Mouse (Mus musculus): ENCODE data around the gene Spink8. TPM values are rescaled to one million over a fixed set of nuclear protein-coding genes. Genes with fewer than 3 reads are reported as not detected.

The Spink8 gene
- polyA plus RNA-seq, 1 experiment from 2014 or later, result not detected

DNA sequence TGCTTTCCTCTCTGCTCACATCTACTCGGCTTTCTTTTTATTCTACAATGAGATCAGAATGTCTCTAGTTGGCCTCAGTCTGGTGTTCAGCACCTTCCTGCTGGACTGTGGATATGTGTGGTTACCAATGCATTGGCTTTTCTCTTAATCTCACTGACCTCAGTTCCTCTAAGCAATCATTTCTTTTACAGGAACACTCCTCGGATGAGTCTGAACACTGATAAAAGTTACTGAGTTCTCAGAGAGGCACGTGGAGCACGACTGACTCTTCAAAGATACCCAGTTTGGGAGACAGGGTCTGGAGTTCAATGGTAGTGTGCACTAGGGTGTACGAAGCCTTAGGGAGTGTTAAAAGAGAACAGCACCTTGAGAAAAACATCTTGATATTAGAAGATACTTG lies 14.1 kb downstream of the Spink8 start:
- H3K27me3 ChIP-seq (ENCODE audit: low read depth, poor library complexity, severe bottlenecking), result no peaks in the 10 kb centered on the region
- no peak for DNase-seq (ENCODE audit: low spot score)
- peaks cover 21% of the 10 kb centered on the region for H3K36me3 ChIP-seq
- no peaks in the 10 kb centered on the region for H3K9me3 ChIP-seq (replicated peaks)
- 78% methylated on average over 5 of the region's 5 CpGs for WGBS
- no peaks in the 10 kb centered on the region for H3K4me1 ChIP-seq
- H3K4me3 ChIP-seq, result no peak overlapping the region
- H3K27ac ChIP-seq (replicated peaks), result no peak overlapping the region

DNA sequence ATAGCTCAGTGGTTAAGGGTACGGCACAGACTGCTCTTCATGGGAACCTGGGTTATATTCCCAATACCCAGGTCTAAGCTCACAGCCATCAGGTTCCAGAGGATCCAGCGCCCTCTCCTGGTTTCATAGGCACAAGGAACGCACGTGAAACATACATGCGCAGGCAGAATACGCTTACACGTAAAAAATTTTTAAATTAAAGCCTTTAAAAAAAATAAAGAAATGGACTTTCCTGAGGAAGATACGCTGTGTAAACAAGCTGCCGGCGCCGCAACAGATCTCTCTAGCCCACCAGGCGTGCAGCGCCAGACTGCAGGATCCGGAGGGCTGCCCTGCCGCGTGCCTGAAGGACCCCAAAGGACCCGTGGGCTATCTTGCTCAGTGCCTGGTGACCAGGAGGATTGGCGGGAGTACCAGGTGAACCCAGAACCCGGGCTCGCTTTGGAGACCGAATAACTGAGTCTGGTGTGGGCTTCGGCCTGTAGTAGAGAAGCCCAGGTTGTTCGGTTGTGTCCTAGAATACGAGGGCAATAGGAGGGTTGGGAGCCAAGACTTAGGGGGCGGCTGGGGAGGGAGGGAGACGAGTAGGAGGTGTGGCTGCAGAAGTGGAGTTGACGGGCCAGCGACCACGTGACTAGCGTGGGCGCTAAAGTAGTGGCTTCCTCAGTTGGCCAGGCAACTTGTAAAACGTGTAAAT lies 20.5 kb downstream of the Spink8 start, which contains the start of gene Nme6:
Nme6 (plus strand) TSS at position 359 of the 697 bp plus-strand sequence.
- H3K27me3 ChIP-seq (ENCODE audit: low read depth, poor library complexity, severe bottlenecking), result no peaks in the 10 kb centered on the region
- peak within 1 kb of the TSS; percentile 87 for H3K27ac ChIP-seq (replicated peaks)
- peak within 1 kb of the TSS; percentile 62 for H3K4me3 ChIP-seq
- under 1% methylated on average over 32 of the region's 32 CpGs for WGBS
- peaks cover 51% of the 10 kb centered on the region for H3K36me3 ChIP-seq
- H3K4me1 ChIP-seq, result peaks cover 15% of the 10 kb centered on the region
- peak; percentile 92 for DNase-seq (ENCODE audit: low spot score)
- no peaks in the 10 kb centered on the region for H3K9me3 ChIP-seq (replicated peaks)

DNA sequence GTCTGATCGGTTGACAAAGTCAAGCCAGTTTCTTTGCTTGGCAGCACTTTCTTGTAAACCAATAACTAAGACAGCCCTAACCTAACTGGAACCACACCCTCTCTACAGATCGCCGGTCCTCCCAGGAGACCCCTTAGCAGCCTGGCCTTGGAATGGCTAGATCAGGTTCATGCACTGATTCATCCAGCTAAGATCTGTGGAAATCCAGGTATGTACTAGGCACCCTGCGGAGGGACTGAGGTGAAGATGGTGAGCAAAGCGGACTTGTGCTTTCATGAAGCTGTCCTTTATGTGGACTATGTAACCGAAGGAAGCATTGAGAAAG lies 21.0 kb downstream of the Spink8 start:
- H3K27ac ChIP-seq (replicated peaks), result peak overlapping the region; percentile 87
- DNase-seq (ENCODE audit: low spot score), result no peak
- no peaks in the 10 kb centered on the region for H3K27me3 ChIP-seq (ENCODE audit: low read depth, poor library complexity, severe bottlenecking)
- peak overlapping the region; percentile 62 for H3K4me3 ChIP-seq
- WGBS, result 13% methylated on average over 6 of the region's 6 CpGs
- no peaks in the 10 kb centered on the region for H3K9me3 ChIP-seq (replicated peaks)
- peaks cover 56% of the 10 kb centered on the region for H3K36me3 ChIP-seq
- H3K4me1 ChIP-seq, result peaks cover 15% of the 10 kb centered on the region

DNA sequence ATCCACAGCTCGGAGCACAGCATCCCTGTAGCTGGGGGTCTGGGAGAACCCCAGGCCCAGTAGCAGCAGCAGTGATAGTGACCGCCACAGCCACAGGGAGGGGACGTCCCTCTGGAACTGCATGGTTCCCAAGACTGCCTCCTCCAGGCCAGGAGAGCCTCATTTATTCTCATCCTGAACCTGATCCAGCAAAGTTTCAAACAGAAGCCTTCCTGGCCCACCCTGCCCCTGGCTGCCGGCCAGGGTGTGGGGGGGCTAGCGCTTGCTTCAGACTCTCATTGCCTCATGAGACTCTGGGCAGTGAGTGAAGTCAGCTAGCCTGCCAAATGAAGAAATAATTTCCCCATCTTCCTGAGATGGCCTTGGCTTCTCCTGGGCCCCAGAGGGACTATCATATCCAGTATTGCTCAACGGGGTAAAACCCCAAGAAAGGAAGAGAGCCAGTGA lies 37.3 kb downstream of the Spink8 start, which contains the start of gene Camp:
Camp (minus strand) TSS at position 306 of the 447 bp plus-strand sequence.
- H3K4me1 ChIP-seq, result no peaks in the 10 kb centered on the region
- peaks cover 8% of the 10 kb centered on the region for H3K36me3 ChIP-seq
- 87% methylated on average over 6 of the region's 6 CpGs for WGBS
- no peaks in the 10 kb centered on the region for H3K27me3 ChIP-seq (ENCODE audit: low read depth, poor library complexity, severe bottlenecking)
- no peaks in the 10 kb centered on the region for H3K9me3 ChIP-seq (replicated peaks)
- no peak within 1 kb of the TSS for H3K4me3 ChIP-seq
- H3K27ac ChIP-seq (replicated peaks), result no peak within 1 kb of the TSS
- no peak for DNase-seq (ENCODE audit: low spot score)

DNA sequence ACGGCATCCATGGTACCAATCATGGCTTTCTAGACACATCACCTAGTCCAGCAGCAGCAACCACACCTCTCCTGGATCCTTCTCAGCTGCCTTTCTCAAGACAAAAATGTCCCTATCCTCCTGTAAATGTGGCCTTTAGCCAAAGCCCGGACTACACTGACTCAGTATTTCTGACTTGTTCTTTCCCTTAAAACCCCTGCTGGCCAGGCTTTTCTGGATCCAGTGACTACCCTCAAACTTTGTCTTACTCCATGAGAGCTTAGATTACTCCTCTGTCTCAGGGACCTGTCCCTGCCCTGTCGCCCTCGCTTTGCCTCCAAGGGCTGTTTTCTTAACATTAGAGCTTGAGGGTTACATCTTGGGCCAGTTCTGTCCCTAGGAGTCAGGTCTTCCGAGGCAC lies 38.0 kb downstream of the Spink8 start:
- 88% methylated on average over 5 of the region's 5 CpGs for WGBS
- H3K4me3 ChIP-seq, result no peak overlapping the region
- H3K4me1 ChIP-seq, result no peaks in the 10 kb centered on the region
- H3K36me3 ChIP-seq, result peaks cover 6% of the 10 kb centered on the region
- H3K27ac ChIP-seq (replicated peaks), result no peak overlapping the region
- no peaks in the 10 kb centered on the region for H3K9me3 ChIP-seq (replicated peaks)
- no peaks in the 10 kb centered on the region for H3K27me3 ChIP-seq (ENCODE audit: low read depth, poor library complexity, severe bottlenecking)
- no peak for DNase-seq (ENCODE audit: low spot score)

- WGBS, result 92% methylated on average over 2 of the region's 2 CpGs
- no peak overlapping the region for H3K4me3 ChIP-seq
- DNase-seq (ENCODE audit: low spot score), result no peak
- H3K4me1 ChIP-seq, result 0 out of 2 replicates have a peak, but pooled peaks cover 3% of the 10 kb centered on the region
- H3K9me3 ChIP-seq (replicated peaks), result no peaks in the 10 kb centered on the region
- no peaks in the 10 kb centered on the region for H3K36me3 ChIP-seq
- no peak overlapping the region for H3K27ac ChIP-seq (replicated peaks)
- no peaks in the 10 kb centered on the region for H3K27me3 ChIP-seq (ENCODE audit: low read depth, poor library complexity, severe bottlenecking)
Measured at GRCm38 (mm10) chr9:109854341-109854740, 42.3 kb downstream of the Spink8 start.

DNA sequence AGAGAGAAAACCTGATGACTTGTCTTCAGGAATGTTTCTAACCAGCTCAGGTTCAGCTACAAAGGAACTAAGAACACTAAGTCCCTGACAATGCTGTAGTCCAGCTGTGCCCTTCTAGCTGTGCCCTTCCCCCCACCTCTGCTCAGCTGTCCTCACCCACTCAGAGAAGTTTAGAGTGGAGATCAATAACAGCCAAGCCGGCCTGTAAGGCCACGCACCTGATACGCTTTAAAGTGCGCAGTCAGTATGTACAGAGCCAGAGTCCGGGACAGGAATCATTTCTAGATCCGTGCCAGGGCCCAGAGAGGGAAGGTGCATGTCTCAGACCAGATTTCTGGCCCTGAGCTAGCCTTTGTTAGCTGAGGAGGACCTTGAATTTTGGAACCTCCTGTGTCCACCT lies 43.9 kb downstream of the Spink8 start:
- no peaks in the 10 kb centered on the region for H3K27me3 ChIP-seq (ENCODE audit: low read depth, poor library complexity, severe bottlenecking)
- H3K4me1 ChIP-seq, result 0 out of 2 replicates have a peak, but pooled peaks cover 3% of the 10 kb centered on the region
- DNase-seq (ENCODE audit: low spot score), result no peak
- H3K9me3 ChIP-seq (replicated peaks), result no peaks in the 10 kb centered on the region
- no peak overlapping the region for H3K4me3 ChIP-seq
- 83% methylated on average over 6 of the region's 6 CpGs for WGBS
- H3K27ac ChIP-seq (replicated peaks), result no peak overlapping the region
- no peaks in the 10 kb centered on the region for H3K36me3 ChIP-seq

- Histone ChIP-seq H3K4me1 (no peaks in the 10 kb centered on the region), H3K27ac (replicated peaks) (no peak overlapping the region), H3K36me3 (no peaks in the 10 kb centered on the region), H3K27me3 (ENCODE audit: low read depth, poor library complexity, severe bottlenecking) (peaks cover 9% of the 10 kb centered on the region; the same call in 1 of the 2 replicates), H3K4me3 (0 out of 2 replicates have a peak overlapping the region, but pooled peaks have one; percentile 18), H3K9me3 (replicated peaks) (no peaks in the 10 kb centered on the region)
- DNase-seq (ENCODE audit: low spot score), result peak; percentile 84
- WGBS, result 22% methylated on average over 20 of the region's 20 CpGs
Measured at GRCm38 (mm10) chr9:109862397-109863044, 50.4 kb downstream of the Spink8 start.

DNA sequence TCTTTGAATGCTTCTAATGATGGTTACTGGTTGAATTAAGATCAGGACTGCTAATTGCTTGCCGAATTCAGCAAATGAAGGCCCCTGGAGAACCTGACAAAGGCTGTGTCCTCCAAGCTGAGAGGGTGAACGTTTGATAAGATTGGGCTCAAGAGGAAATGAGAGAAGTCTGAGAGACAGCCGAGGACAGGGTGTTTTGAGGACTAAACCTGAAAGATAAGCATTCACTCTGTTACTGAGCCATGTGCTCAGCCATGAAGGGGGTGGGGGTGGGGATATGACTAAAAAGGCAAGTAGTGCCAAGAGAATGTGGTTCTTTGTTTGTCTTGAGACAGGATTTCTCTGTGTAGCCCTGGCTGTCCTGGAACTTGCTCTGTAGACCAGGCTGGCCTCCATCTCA lies 51.0 kb downstream of the Spink8 start:
- Histone ChIP-seq H3K4me3 (no peak overlapping the region), H3K4me1 (no peaks in the 10 kb centered on the region), H3K9me3 (replicated peaks) (no peaks in the 10 kb centered on the region), H3K27ac (replicated peaks) (no peak overlapping the region), H3K27me3 (ENCODE audit: low read depth, poor library complexity, severe bottlenecking) (peaks cover 9% of the 10 kb centered on the region; the same call in 1 of the 2 replicates), H3K36me3 (no peaks in the 10 kb centered on the region)
- 70% methylated on average over 3 of the region's 3 CpGs for WGBS
- no peak for DNase-seq (ENCODE audit: low spot score)

- H3K36me3 ChIP-seq, result no peaks in the 10 kb centered on the region
- H3K9me3 ChIP-seq (replicated peaks), result no peaks in the 10 kb centered on the region
- no peak for DNase-seq (ENCODE audit: low spot score)
- no peak overlapping the region for H3K4me3 ChIP-seq
- H3K27me3 ChIP-seq (ENCODE audit: low read depth, poor library complexity, severe bottlenecking), result peaks cover 9% of the 10 kb centered on the region; the same call in 1 of the 2 replicates
- H3K4me1 ChIP-seq, result peaks cover 3% of the 10 kb centered on the region; the same call in 1 of the 2 replicates
- 70% methylated on average over 2 of the region's 2 CpGs for WGBS
- H3K27ac ChIP-seq (replicated peaks), result no peak overlapping the region
Measured at GRCm38 (mm10) chr9:109866218-109866617, 54.1 kb downstream of the Spink8 start.

DNA sequence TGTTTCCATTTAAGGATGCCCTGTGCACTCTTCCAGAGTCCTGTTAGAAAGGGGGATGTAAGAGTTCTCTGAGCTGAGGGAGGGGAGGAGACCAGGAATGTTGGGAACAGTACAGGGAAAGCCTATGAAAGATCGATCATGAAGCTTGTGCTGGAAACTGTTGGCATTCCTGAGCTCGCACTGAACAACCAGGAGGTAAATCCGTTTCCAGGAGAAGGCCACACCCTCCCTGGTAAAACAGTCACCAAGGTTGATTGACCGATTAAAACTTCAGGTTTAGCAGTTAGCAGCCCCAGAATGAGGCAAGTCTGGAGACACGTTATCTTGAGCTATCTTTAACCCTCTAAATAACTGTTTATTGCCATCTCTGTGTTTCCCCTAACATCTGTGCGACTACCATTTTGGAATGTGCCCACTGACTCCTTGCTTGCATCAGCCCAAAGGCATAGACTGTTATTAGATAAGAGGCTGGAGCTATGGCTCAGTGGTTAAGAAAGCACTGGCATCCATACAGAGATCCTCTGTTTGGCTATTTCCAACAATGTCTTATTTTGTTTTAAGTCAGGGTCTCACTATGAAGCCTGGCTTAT lies 59.0 kb downstream of the Spink8 start:
- WGBS, result 49% methylated on average over 6 of the region's 6 CpGs
- H3K27ac ChIP-seq (replicated peaks), result no peak overlapping the region
- no peaks in the 10 kb centered on the region for H3K9me3 ChIP-seq (replicated peaks)
- no peaks in the 10 kb centered on the region for H3K27me3 ChIP-seq (ENCODE audit: low read depth, poor library complexity, severe bottlenecking)
- H3K4me1 ChIP-seq, result peaks cover 6% of the 10 kb centered on the region; the same call in 1 of the 2 replicates
- no peaks in the 10 kb centered on the region for H3K36me3 ChIP-seq
- DNase-seq (ENCODE audit: low spot score), result no peak
- no peak overlapping the region for H3K4me3 ChIP-seq

- Histone ChIP-seq H3K27ac (replicated peaks) (peak within 1 kb of the TSS; percentile 96), H3K4me1 (peaks cover 27% of the 10 kb centered on the region), H3K36me3 (peaks cover 30% of the 10 kb centered on the region), H3K4me3 (peak within 1 kb of the TSS; percentile 99), H3K27me3 (ENCODE audit: low read depth, poor library complexity, severe bottlenecking) (no peaks in the 10 kb centered on the region), H3K9me3 (replicated peaks) (no peaks in the 10 kb centered on the region)
- DNase-seq (ENCODE audit: low spot score), result peak; percentile 98
- 7% methylated on average over 33 of the region's 33 CpGs for WGBS
Measured at GRCm38 (mm10) chr9:109874797-109875691, 63.0 kb downstream of the Spink8 start, which contains the start of gene Cdc25a. Gene Cdc25a, plus strand, starts transcription at chr9:109875579.
